Mouse (Mus musculus) embryonic fibroblast, embryonic 13.5 days (primary cell): Measurements from ENCODE around the gene Gm28047.

ENCODE experiments used
- CTCF ChIP-seq: IDR thresholded peaks from 2 replicates; pipeline ENCODE4 v1.5.1; 2011; ENCODE audit warnings: mild to moderate bottlenecking, control low read depth, low read length, moderate library complexity, borderline replicate concordance; ENCODE audit not compliant: insufficient read depth
- POLR2A ChIP-seq: IDR thresholded peaks from 2 replicates; pipeline ENCODE4 v1.6.1; 2011; ENCODE audit warnings: low read depth, mild to moderate bottlenecking, control low read depth, low read length, moderate library complexity

DNA sequence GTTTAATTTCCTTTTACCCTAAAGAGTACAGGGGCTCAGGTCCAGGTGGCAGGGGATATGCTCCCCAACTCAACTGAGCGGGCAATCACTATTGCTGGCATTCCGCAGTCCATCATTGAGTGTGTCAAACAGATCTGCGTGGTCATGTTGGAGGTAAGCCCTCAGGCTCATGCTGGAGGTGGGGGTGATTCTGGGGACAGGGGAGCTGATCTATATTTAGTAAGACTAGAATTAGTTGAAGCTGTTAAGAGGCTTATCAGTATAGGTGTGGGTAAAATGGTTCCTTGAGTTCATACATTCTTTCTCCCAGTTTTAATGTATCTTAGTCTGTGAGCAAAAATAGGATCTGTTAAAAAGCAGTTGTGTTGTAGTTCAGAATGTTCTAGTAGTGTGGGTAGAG is 141.7 kb downstream of the Gm28047 start:
- TF ChIP-seq POLR2A (no peak), CTCF (no peak)
